Mouse (Mus musculus) embryonic facial prominence, embryonic 15.5 days (tissue): ENCODE data around the gene Trpm8. TPM values are rescaled to one million over a fixed set of nuclear protein-coding genes. Genes with fewer than 3 reads are reported as not detected.
A peak's percentile ranks its signal among the peaks of the same experiment; 100 is the strongest.

Experiments used
- ATAC-seq: fragments of 200-750 bp; cut with Nextera tagmentation; 2 replicates; pipeline ENCODE4 v1.8.0; 2017; ENCODE audit warnings: low read depth, moderate TSS enrichment; ENCODE audit not compliant: insufficient number of reproducible peaks, low FRiP score, low TSS enrichment
- H3K27ac ChIP-seq: fragments of 300-500 bp; sonication (generic); replicated peaks from 2 replicates; pipeline ENCODE4 v1.5.1; 2015; ENCODE audit warnings: mild to moderate bottlenecking, inconsistent platforms
- H3K27me3 ChIP-seq: fragments of 300-500 bp; sonication (generic); 2 replicates; pipeline ENCODE4 v1.6.1; 2015; ENCODE audit warnings: inconsistent platforms
- H3K36me3 ChIP-seq: fragments of 300-500 bp; sonication (generic); 2 replicates; pipeline ENCODE4 v1.6.1; 2015; ENCODE audit warnings: mild to moderate bottlenecking, inconsistent platforms
- H3K4me1 ChIP-seq: fragments of 300-500 bp; sonication (generic); 2 replicates; pipeline ENCODE4 v1.6.1; 2015; ENCODE audit warnings: inconsistent platforms
- H3K4me2 ChIP-seq: fragments of 300-500 bp; sonication (generic); replicated peaks from 2 replicates; pipeline ENCODE4 v1.6.1; 2015; ENCODE audit warnings: mild to moderate bottlenecking, inconsistent platforms
- H3K4me3 ChIP-seq: fragments of 300-500 bp; sonication (generic); replicated peaks from 2 replicates; pipeline ENCODE4 v1.5.1; 2015; ENCODE audit warnings: mild to moderate bottlenecking, inconsistent platforms
- H3K9ac ChIP-seq: fragments of 300-500 bp; sonication (generic); 2 replicates; pipeline ENCODE4 v1.6.1; 2015; ENCODE audit warnings: inconsistent platforms
- H3K9me3 ChIP-seq: fragments of 300-500 bp; sonication (generic); replicated peaks from 2 replicates; pipeline ENCODE4 v1.6.1; 2016; ENCODE audit warnings: inconsistent platforms
- WGBS: fragments of 180-500 bp; shearing (Covaris S2); methylation state at CpG from one replicate; pipeline ENCODE4 v1.1.7; 2015; 5-methylcytosine and 5-hydroxymethylcytosine counted together
- polyA plus RNA-seq: library from polyadenylated mRNA; unstranded; fragments of >200 nt; fragmentation: Nextera tagmentation; extraction: Ambion mirVana; gene quantifications from 2 replicates; pipeline ENCODE4 v1.2.1, GENCODE M21; 2015

The Trpm8 gene
- polyA plus RNA-seq, 1 experiment from 2014 or later: 0.05 TPM

- Histone ChIP-seq H3K4me3 (peak overlapping the region; percentile 48), H3K9ac (peak overlapping the region; percentile 58; the same call in 1 of the 2 replicates), H3K27me3 (no peaks in the 10 kb centered on the region), H3K4me2 (peak overlapping the region; percentile 56), H3K36me3 (peaks cover 26% of the 10 kb centered on the region), H3K27ac (peak overlapping the region; percentile 80; the same call in 1 of the 2 replicates), H3K9me3 (no peaks in the 10 kb centered on the region), H3K4me1 (peaks cover 28% of the 10 kb centered on the region)
- 62% methylated on average over 18 of the region's 18 CpGs for WGBS
- no peak for ATAC-seq
Measured at GRCm38 (mm10) chr1:88277818-88278511, 504 bp downstream of the Trpm8 start.

DNA sequence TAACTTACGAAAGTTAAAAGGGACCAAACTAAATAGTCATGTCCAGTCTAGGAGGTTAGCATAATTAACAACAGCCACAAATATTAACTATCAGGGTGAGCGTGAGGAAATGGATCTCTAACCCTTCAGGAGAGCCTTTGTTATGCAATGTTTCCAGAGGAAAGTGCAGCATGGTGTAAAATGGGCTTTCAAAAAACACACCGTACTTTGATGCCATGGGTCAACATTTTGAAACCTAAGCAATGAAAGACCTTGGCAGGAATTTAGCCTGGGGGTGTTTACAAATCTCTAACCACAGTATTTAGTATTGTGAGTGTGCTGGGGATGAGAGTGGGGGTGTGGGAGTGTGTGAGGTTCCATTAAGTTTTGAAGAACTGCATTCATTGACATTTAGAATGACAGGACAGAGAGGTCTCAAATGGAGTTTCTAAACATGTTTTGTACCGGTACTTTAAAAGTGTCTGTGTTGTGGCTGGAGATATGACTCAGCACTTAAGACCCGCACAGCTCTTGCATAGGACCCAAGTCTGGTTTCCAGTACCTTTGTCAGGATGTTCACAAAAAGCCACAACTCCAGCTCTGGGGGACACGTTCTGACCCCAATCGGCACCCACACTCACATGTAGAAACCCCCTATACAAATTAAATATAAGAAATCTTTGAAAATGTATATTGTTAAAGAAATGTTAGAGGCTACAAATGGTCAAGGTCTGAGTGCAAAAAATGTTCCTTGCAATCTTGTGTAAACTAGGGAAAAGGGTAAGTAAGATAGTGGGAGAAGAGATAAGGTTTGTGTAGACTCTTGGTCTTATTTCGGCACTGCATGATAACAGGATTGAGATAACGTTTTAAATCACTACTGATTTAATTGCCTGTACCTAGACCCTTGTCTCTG is 1.9 kb downstream of the Trpm8 start:
- Histone ChIP-seq H3K4me2 (no peak overlapping the region), H3K4me3 (no peak overlapping the region), H3K27me3 (no peaks in the 10 kb centered on the region), H3K27ac (no peak overlapping the region), H3K36me3 (peaks cover 13% of the 10 kb centered on the region), H3K9me3 (no peaks in the 10 kb centered on the region), H3K4me1 (peaks cover 28% of the 10 kb centered on the region), H3K9ac (no peak overlapping the region)
- no peak for ATAC-seq
- WGBS: 60% methylated on average over 9 of the region's 9 CpGs

GRCm38 (mm10) chr1:88280006-88280690 is 2.7 kb downstream of the Trpm8 start:
- H3K9me3 ChIP-seq: peaks cover 4% of the 10 kb centered on the region; the same call in 1 of the 2 replicates
- no peak overlapping the region for H3K4me2 ChIP-seq
- no peak overlapping the region for H3K9ac ChIP-seq
- no peak overlapping the region for H3K4me3 ChIP-seq
- H3K27ac ChIP-seq: no peak overlapping the region
- H3K27me3 ChIP-seq: no peaks in the 10 kb centered on the region
- WGBS: 72% methylated on average over 15 of the region's 15 CpGs
- peaks cover 5% of the 10 kb centered on the region; the same call in 1 of the 2 replicates for H3K36me3 ChIP-seq
- peaks cover 28% of the 10 kb centered on the region for H3K4me1 ChIP-seq
- no peak for ATAC-seq

- H3K4me1 ChIP-seq: peaks cover 9% of the 10 kb centered on the region; the same call in 1 of the 2 replicates
- no peaks in the 10 kb centered on the region for H3K36me3 ChIP-seq
- no peak for ATAC-seq
- no peak overlapping the region for H3K4me3 ChIP-seq
- H3K27ac ChIP-seq: no peak overlapping the region
- 57% methylated on average over 3 of the region's 3 CpGs for WGBS
- no peaks in the 10 kb centered on the region for H3K27me3 ChIP-seq
- H3K4me2 ChIP-seq: no peak overlapping the region
- no peak overlapping the region for H3K9ac ChIP-seq
- H3K9me3 ChIP-seq: peaks cover 10% of the 10 kb centered on the region; the same call in 1 of the 2 replicates
Measured at GRCm38 (mm10) chr1:88282301-88282700, 4.8 kb downstream of the Trpm8 start.

DNA sequence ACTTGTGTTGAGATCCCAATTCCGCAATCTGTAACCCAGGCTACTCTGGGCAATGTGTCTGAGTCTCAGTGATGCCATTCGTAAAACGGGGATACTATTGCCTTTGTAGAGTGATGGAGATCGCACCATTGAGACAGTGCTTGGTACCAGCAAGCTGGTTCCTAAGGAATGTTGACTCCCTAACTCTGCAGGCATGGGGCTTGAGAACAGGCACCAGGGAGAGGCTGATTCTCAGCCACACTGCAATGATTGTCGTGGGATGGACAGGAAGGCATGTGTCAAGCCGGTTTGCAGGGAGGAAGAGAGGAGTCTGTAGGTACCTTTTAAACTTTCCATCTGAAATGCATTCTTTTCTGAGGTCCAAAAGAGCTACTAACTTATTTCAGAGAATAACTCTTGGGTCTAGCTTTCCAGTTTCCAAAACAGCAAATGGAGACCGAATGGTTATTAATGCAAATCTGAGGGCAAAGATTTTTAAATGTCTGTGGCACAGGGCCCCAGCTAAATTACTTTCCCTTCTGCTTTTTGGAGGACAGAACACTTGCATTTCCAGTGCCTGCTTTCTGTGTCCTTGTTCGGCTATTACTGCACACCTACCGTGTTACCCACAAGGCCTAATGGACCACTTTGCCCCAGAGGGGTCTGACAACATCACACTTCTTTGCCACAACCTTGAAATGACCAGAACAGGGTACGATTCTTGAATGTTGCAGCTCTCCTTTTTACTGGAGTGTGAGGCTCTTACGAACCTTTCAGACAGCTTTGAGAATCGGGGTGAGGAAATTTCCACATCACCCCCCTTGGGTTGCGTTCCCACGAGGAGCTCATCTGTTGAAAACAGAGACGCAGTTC is 6.1 kb downstream of the Trpm8 start:
- no peak overlapping the region for H3K27ac ChIP-seq
- H3K36me3 ChIP-seq: no peaks in the 10 kb centered on the region
- 78% methylated on average over 15 of the region's 15 CpGs for WGBS
- H3K9me3 ChIP-seq: peaks cover 13% of the 10 kb centered on the region; the same call in 1 of the 2 replicates
- H3K4me2 ChIP-seq: no peak overlapping the region
- ATAC-seq: no peak
- no peak overlapping the region for H3K4me3 ChIP-seq
- no peaks in the 10 kb centered on the region for H3K27me3 ChIP-seq
- no peaks in the 10 kb centered on the region for H3K4me1 ChIP-seq
- H3K9ac ChIP-seq: no peak overlapping the region

- 61% methylated on average over 10 of the region's 10 CpGs for WGBS
- Histone ChIP-seq H3K4me2 (no peak overlapping the region), H3K9me3 (peaks cover 13% of the 10 kb centered on the region; the same call in 1 of the 2 replicates), H3K36me3 (no peaks in the 10 kb centered on the region), H3K4me3 (no peak overlapping the region), H3K9ac (no peak overlapping the region), H3K27me3 (no peaks in the 10 kb centered on the region), H3K4me1 (no peaks in the 10 kb centered on the region), H3K27ac (no peak overlapping the region)
- peak; percentile 12; the same call in 1 of the 2 replicates for ATAC-seq
Measured at GRCm38 (mm10) chr1:88284228-88284945, 6.9 kb downstream of the Trpm8 start.

DNA sequence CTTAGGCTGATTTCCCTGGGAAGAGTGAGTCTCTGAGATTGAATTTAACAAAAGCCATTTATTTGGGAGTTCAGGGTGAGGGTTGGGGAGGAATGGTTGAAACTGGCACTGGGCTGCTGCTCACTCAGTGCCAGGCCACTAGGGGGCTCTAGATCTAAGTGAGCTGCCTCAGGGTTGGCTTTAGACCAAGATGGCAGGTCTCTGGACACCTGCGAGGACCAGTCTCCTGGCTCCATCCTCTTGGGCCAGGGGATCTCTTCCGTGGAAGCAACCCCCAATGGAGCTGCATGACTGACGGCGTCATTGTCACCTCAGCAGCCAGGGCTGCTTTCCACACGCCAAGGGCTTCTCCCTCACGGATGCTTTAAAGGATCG is 7.5 kb downstream of the Trpm8 start:
- H3K4me3 ChIP-seq: no peak overlapping the region
- no peaks in the 10 kb centered on the region for H3K4me1 ChIP-seq
- H3K27ac ChIP-seq: no peak overlapping the region
- H3K9me3 ChIP-seq: peaks cover 13% of the 10 kb centered on the region; the same call in 1 of the 2 replicates
- no peaks in the 10 kb centered on the region for H3K27me3 ChIP-seq
- 62% methylated on average over 7 of the region's 7 CpGs for WGBS
- H3K9ac ChIP-seq: no peak overlapping the region
- no peaks in the 10 kb centered on the region for H3K36me3 ChIP-seq
- no peak for ATAC-seq
- H3K4me2 ChIP-seq: no peak overlapping the region

GRCm38 (mm10) chr1:88285652-88286051 is 8.2 kb downstream of the Trpm8 start:
- ATAC-seq: no peak
- H3K4me3 ChIP-seq: no peak overlapping the region
- H3K27me3 ChIP-seq: no peaks in the 10 kb centered on the region
- no peaks in the 10 kb centered on the region for H3K4me1 ChIP-seq
- no peak overlapping the region for H3K9ac ChIP-seq
- no peak overlapping the region for H3K4me2 ChIP-seq
- peaks cover 18% of the 10 kb centered on the region; the same call in 1 of the 2 replicates for H3K9me3 ChIP-seq
- WGBS: 65% methylated on average over 5 of the region's 5 CpGs
- no peak overlapping the region for H3K27ac ChIP-seq
- H3K36me3 ChIP-seq: no peaks in the 10 kb centered on the region

- ATAC-seq: no peak
- Histone ChIP-seq H3K4me3 (no peak overlapping the region), H3K36me3 (no peaks in the 10 kb centered on the region), H3K4me1 (no peaks in the 10 kb centered on the region), H3K27ac (no peak overlapping the region), H3K9ac (no peak overlapping the region), H3K9me3 (peaks cover 21% of the 10 kb centered on the region), H3K27me3 (no peaks in the 10 kb centered on the region), H3K4me2 (no peak overlapping the region)
- 80% methylated on average over 15 of the region's 15 CpGs for WGBS
Measured at GRCm38 (mm10) chr1:88286136-88286845, 8.8 kb downstream of the Trpm8 start.
